In the genomic region with DNA sequence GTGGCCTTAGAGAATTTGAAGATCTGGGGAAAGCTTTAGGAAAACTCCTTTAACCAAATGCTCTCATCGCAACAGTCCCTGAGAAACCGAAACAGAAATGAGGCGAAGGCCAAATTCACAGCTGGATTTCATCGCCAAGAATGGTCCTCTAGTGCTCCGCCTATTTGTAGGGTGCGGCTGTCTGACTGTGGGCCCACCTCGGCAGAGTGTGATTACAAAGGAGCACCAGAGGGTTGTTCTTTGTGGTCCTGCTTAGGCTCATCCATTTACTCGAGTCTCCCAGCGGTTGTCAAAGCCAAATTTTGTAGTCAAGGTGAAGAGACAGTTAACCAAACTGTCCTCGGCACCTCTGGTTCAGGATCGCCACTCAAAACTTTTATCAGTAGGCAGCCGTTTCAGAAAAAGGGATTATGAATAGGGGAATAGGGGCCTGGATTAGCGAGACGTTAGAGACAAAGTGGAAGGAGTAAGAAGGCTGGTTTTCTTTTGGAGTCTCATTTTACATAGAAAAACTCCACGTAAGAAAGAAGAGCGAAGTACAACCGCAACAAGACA, we compare ENCODE assay signal across 8 mouse cellular contexts. TPM values are rescaled to one million over a fixed set of nuclear protein-coding genes. Genes with fewer than 3 reads are reported as not detected.
DNase-seq lines count a peak whose midpoint lies in the region; ATAC-seq and TF ChIP-seq lines count a peak whose summit lies in the region.

No protein-coding gene starts in this region.

- DNase-seq in ovary, adult 18-20 months (ENCODE audit: low spot score), result peak; percentile 48
- no peak for DNase-seq in ovary, postnatal 14 days (ENCODE audit: low spot score)
- peak; percentile 70 for DNase-seq in heart, adult 8-10 months (ENCODE audit: low spot score)
- peak; percentile 26 to 37 for DNase-seq in kidney, adult 8-10 months
- peak; percentile 57 for DNase-seq in lung, embryonic 14.5 days
- peak; percentile 47 for DNase-seq in testis, postnatal 10 days (ENCODE audit: low spot score)
- no peak for DNase-seq in cerebellum, postnatal 14 days
- DNase-seq in cerebellum, adult 11 months, result no peak

- H3K4me2 ChIP-seq in lung, embryonic 14.5 days, result peak overlapping the region; percentile 99

- H3K9me3 ChIP-seq in lung, embryonic 14.5 days (ENCODE audit: low read depth, low read length), result no peaks in the 10 kb centered on the region

- H3K4me3 ChIP-seq in lung, embryonic 14.5 days (ENCODE audit: low read depth, low read length), result peak overlapping the region; percentile 76

- no peaks in the 10 kb centered on the region for H3K36me3 ChIP-seq in lung, embryonic 14.5 days (ENCODE audit: insufficient read depth)

- no peak for ATAC-seq in lung, embryonic 14.5 days (ENCODE audit: insufficient read depth)

- no peak for TF ChIP-seq CTCF in lung, embryonic 14.5 days (IDR thresholded peaks at IDR 0.05; ENCODE audit: low read depth)

- WGBS in lung, embryonic 14.5 days, result 8% methylated on average over 17 of the region's 17 CpGs

- H3K27me3 ChIP-seq in lung, embryonic 14.5 days (ENCODE audit: insufficient read depth, low read length), result peaks cover 7% of the 10 kb centered on the region; the same call in 1 of the 2 replicates

- H3K4me1 ChIP-seq in lung, embryonic 14.5 days (ENCODE audit: insufficient read depth), result 0 out of 2 replicates have a peak, but pooled peaks cover 3% of the 10 kb centered on the region

- no peak overlapping the region for H3K9ac ChIP-seq in lung, embryonic 14.5 days

- no peak overlapping the region for H3K27ac ChIP-seq in lung, embryonic 14.5 days (ENCODE audit: low read depth)

RNA-seq across cellular contexts. Expression of a gene that starts 1.5 kb away (rescaled TPM):
- total RNA-seq in heart, adult 8-10 months (2022), result 10 to 100 TPM in 3 of 4 experiments, 1 to 10 TPM in 1; 9.4 to 11.7 (median 10.8) TPM
- 7.0 and 7.3 TPM in 2 replicates for polyA plus RNA-seq in lung, embryonic 14.5 days (2014; fragmentation: Nextera tagmentation; extraction: Ambion mirVana)

Comparison
In these comparisons a context has a peak if more than half of its experiments do, and no peak if none do; other contexts are left out.
1. DNase-seq: peak in ovary, adult 18-20 months (single experiment), heart, adult 8-10 months (single experiment), kidney, adult 8-10 months (2 of 2), lung, embryonic 14.5 days (single experiment) and testis, postnatal 10 days (single experiment); none in ovary, postnatal 14 days (single experiment), cerebellum, postnatal 14 days (0 of 2) and cerebellum, adult 11 months (single experiment).